Mouse (Mus musculus) left cerebral cortex, postnatal 10 days (tissue): ENCODE measurements at regions not wholly inside any gene's neighbourhood (a gene's known extent, or its start where the extent isn't known, plus 50 kb on each side); places are given as distances from the start of the nearest gene placed in this dataset.
A peak's percentile ranks its signal among the peaks of the same experiment; 100 is the strongest.

Experiments used
- DNase-seq, 2 experiments: peaks; one replicate each; pipeline ENCODE4 v3.0.0; 2021 to 2022; ENCODE audit warnings: low spot score in 2 of 2, mixed read lengths in 1 of 2; ENCODE audit errors: extremely low spot score in 1 of 2
- intact Hi-C: fragments of 180-260 bp; cut with DNase I; formaldehyde crosslinking; loops from one replicate; pipeline ENCODE4 v1.15.1; 2025

- no peak for DNase-seq
- intact Hi-C loops: no loop called here
Observed at GRCm38 (mm10) chr2:9163819-9164560, 717.1 kb upstream of the 4930412O13Rik start.

DNA sequence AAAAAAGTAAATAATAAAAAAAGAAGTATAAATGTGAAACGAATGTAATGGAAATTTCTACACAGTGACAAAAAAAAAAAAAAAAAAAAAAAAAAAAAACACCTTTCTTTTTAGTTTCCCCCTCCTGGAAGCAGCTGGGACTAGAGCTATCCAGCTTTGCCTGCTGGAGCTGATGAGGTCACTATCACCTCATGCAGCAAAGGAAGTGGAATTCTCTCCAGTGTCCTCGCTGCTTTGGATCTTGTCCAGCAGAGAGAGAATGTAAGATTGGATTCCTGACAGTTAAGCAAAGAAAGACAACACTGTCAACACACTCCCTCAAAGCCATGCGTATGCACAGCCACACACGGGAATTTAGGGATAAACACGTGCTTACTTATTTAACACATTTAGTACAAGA, 698.9 kb upstream of the 4930412O13Rik start:
- intact Hi-C loops: no loop called here
- peak in 1 of 2 experiments; percentile 12 for DNase-seq

DNA sequence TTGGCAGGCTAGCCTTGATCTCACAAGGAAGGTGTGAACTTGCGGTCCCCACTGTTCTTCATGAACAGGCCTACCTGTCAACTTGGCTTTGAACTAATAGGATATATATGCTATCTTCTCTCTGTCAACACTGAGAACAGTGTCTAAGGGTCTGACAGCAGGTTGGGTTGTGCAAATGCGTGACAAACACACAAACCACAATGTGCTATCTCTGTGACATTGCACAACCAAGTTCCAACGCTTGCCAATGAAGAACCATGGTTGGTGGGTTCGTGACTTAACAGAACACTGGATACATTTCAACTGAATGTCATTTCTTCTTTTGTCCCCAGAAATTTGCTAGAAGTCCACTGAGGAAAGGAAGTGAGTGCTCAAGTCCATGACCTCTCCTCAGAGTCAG, 696.8 kb upstream of the 4930412O13Rik start:
- DNase-seq: no peak
- intact Hi-C loops: no loop called here

DNA sequence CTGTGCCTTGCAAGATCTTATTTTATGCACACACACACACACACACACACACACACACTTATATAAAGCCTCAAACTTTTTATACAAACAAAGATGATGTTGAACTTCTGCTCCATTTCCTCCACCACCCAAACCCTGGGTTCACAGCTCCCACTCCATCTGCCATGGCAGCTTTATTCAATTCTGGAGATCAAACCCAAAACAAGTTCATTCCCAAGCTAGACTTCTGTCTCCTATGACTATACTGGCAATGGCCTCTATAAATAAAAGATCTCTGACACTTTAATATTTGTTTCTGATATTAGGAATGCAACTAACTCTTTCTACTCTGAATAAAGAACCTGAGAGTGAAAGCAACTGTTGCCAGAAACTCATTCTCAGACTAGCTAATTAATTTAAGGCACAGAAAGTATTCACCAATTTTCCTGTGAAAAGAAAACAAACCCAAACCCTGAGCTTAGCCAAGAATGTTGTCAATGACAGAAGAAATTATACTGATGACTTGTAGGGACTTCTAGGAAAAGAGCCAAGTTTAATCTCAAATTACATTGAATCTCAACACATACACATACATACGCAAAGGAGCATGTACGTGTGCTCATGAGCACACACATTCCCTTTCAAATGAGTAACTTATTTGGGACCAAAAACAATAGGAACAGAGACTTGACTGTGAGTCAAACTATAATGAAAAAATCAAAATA, 695.1 kb upstream of the 4930412O13Rik start:
- intact Hi-C loops: no loop called here
- DNase-seq: no peak

GRCm38 (mm10) chr2:9193195-9193594, 687.9 kb upstream of the 4930412O13Rik start:
- no peak for DNase-seq
- intact Hi-C loops: no loop called here

DNA sequence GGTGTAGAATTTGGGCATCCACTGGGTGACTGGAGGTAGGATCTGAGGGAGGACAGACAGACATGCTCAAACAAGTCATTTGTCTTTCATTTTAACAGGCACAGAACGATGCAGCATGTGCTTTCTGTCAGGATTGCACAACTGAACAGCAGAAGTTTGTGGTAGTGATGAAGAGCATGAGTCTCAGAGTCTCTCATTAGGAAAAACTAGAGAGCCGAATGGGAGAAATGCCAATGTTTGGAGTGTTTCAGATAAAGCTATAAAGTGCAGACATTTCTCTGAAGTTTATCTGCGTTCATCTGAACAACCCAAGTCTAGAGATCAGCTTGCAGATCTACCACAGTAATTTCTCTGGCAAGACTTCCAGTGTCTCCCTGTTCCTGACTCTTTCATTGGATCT, 684.0 kb upstream of the 4930412O13Rik start:
- intact Hi-C loops: no loop called here
- DNase-seq: no peak

GRCm38 (mm10) chr2:9207963-9208362, 673.1 kb upstream of the 4930412O13Rik start:
- DNase-seq: no peak
- intact Hi-C loops: no loop called here
